Mouse (Mus musculus): ENCODE data around the gene Cdx4. TPM values are rescaled to one million over a fixed set of nuclear protein-coding genes. Genes with fewer than 3 reads are reported as not detected.

Gene Cdx4
- polyA plus RNA-seq, 1 experiment from 2014 or later: not detected

- WGBS: 73% methylated on average over 5 of the region's 5 CpGs
- ATAC-seq (ENCODE audit: low FRiP score, low read depth): no peak
- Histone ChIP-seq H3K4me3 (no peak overlapping the region), H3K4me1 (replicated peaks) (no peaks in the 10 kb centered on the region), H3K27me3 (peaks cover 34% of the 10 kb centered on the region), H3K9me3 (no peaks in the 10 kb centered on the region), H3K36me3 (no peaks in the 10 kb centered on the region), H3K27ac (replicated peaks) (no peak overlapping the region), H3K4me2 (no peak overlapping the region), H3K9ac (no peak overlapping the region)
These were observed 10.1 kb downstream of the Cdx4 start for GRCm38 (mm10) chrX:103331125-103331858.

GRCm38 (mm10) chrX:103341369-103342113, 20.3 kb downstream of the Cdx4 start:
- Histone ChIP-seq H3K4me3 (no peak overlapping the region), H3K9me3 (no peaks in the 10 kb centered on the region)
- WGBS: 51% methylated on average over 3 of the region's 3 CpGs

GRCm38 (mm10) chrX:103355784-103356183, 34.6 kb downstream of the Cdx4 start:
- 42% methylated on average over 5 of the region's 5 CpGs for WGBS
- H3K4me2 ChIP-seq: peak overlapping the region; percentile 53
- peak; percentile 49; the same call in 1 of the 2 replicates for ATAC-seq (ENCODE audit: low FRiP score, low read depth)
- H3K4me3 ChIP-seq: peak overlapping the region; percentile 58
- H3K36me3 ChIP-seq: no peaks in the 10 kb centered on the region
- peaks cover 46% of the 10 kb centered on the region for H3K27me3 ChIP-seq
- no peaks in the 10 kb centered on the region for H3K4me1 ChIP-seq (replicated peaks)
- H3K27ac ChIP-seq (replicated peaks): no peak overlapping the region; the same call in 1 of the 2 replicates
- no peak overlapping the region for H3K9ac ChIP-seq
- H3K9me3 ChIP-seq: no peaks in the 10 kb centered on the region

More at GRCm38 (mm10) chrX:103341369-103342113, 20.3 kb downstream of the Cdx4 start:
- Histone ChIP-seq H3K4me1 (replicated peaks) (no peaks in the 10 kb centered on the region), H3K27me3 (peaks cover 21% of the 10 kb centered on the region; the same call in 1 of the 2 replicates), H3K27ac (replicated peaks) (no peak overlapping the region), H3K4me2 (no peak overlapping the region), H3K36me3 (no peaks in the 10 kb centered on the region), H3K9ac (no peak overlapping the region)
- ATAC-seq (ENCODE audit: low FRiP score, low read depth): no peak

- Histone ChIP-seq H3K4me1 (replicated peaks) (no peaks in the 10 kb centered on the region), H3K36me3 (no peaks in the 10 kb centered on the region), H3K4me3 (peak within 1 kb of the TSS; percentile 58), H3K9ac (peak within 1 kb of the TSS; percentile 64), H3K27ac (replicated peaks) (peak within 1 kb of the TSS; percentile 81), H3K27me3 (peaks cover 43% of the 10 kb centered on the region), H3K4me2 (peak within 1 kb of the TSS; percentile 53), H3K9me3 (no peaks in the 10 kb centered on the region)
- ATAC-seq (ENCODE audit: low FRiP score, low read depth): peak; percentile 95
- WGBS: 21% methylated on average over 34 of the region's 34 CpGs
These were observed 35.1 kb downstream of the Cdx4 start, which contains the start of gene Chic1 for GRCm38 (mm10) chrX:103356287-103356686. Gene Chic1, plus strand, starts transcription at chrX:103356476.

GRCm38 (mm10) chrX:103356761-103357236, 35.6 kb downstream of the Cdx4 start:
- Histone ChIP-seq H3K4me1 (replicated peaks) (no peaks in the 10 kb centered on the region), H3K9me3 (no peaks in the 10 kb centered on the region), H3K27ac (replicated peaks) (peak overlapping the region; percentile 81), H3K9ac (peak overlapping the region; percentile 64), H3K4me2 (peak overlapping the region; percentile 53), H3K36me3 (no peaks in the 10 kb centered on the region), H3K27me3 (peaks cover 42% of the 10 kb centered on the region), H3K4me3 (peak overlapping the region; percentile 58)
- WGBS: 9% methylated on average over 24 of the region's 24 CpGs
- ATAC-seq (ENCODE audit: low FRiP score, low read depth): peak; percentile 82

- no peak overlapping the region for H3K9ac ChIP-seq
- H3K36me3 ChIP-seq: no peaks in the 10 kb centered on the region
- ATAC-seq (ENCODE audit: low FRiP score, low read depth): peak; percentile 63
- H3K4me3 ChIP-seq: no peak overlapping the region
- peaks cover 22% of the 10 kb centered on the region for H3K27me3 ChIP-seq
- H3K27ac ChIP-seq (replicated peaks): no peak overlapping the region
- H3K4me2 ChIP-seq: no peak overlapping the region
- H3K4me1 ChIP-seq (replicated peaks): no peaks in the 10 kb centered on the region; the same call in 1 of the 2 replicates
- WGBS: 37% methylated on average over 5 of the region's 5 CpGs
- H3K9me3 ChIP-seq: no peaks in the 10 kb centered on the region
These were observed 45.0 kb downstream of the Cdx4 start for GRCm38 (mm10) chrX:103366201-103366600.

GRCm38 (mm10) chrX:103368650-103369049, 47.5 kb downstream of the Cdx4 start:
- H3K4me2 ChIP-seq: no peak overlapping the region
- no peaks in the 10 kb centered on the region for H3K9me3 ChIP-seq
- H3K27ac ChIP-seq (replicated peaks): no peak overlapping the region
- H3K36me3 ChIP-seq: no peaks in the 10 kb centered on the region
- H3K9ac ChIP-seq: no peak overlapping the region
- no peak for ATAC-seq (ENCODE audit: low FRiP score, low read depth)
- WGBS: 46% methylated on average over 3 of the region's 3 CpGs
- no peak overlapping the region for H3K4me3 ChIP-seq
- peaks cover 22% of the 10 kb centered on the region for H3K27me3 ChIP-seq
- H3K4me1 ChIP-seq (replicated peaks): no peaks in the 10 kb centered on the region; the same call in 1 of the 2 replicates

DNA sequence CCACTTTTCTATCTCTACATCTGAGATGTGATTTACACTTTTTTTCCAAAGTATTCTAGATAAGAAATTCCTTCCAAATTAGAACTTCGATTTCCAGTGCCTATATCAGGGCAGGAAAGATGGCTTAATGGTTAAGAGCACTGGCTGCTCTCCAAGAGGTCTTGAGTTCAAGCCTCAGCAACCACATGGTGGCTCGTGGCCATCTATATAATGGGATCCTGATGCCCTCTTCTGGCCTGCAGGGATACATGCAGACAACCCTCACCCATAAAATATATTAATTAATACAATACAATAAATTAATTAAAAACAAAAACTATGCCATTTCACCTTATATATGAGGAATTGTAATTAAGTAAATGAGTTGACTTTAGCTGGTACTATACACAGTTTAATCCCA, 50.0 kb downstream of the Cdx4 start:
- Histone ChIP-seq H3K4me2 (no peak overlapping the region), H3K4me3 (no peak overlapping the region), H3K9me3 (no peaks in the 10 kb centered on the region), H3K27ac (replicated peaks) (no peak overlapping the region), H3K4me1 (replicated peaks) (no peaks in the 10 kb centered on the region; the same call in 1 of the 2 replicates), H3K9ac (no peak overlapping the region), H3K27me3 (peaks cover 21% of the 10 kb centered on the region), H3K36me3 (no peaks in the 10 kb centered on the region)
- 64% methylated on average over 2 of the region's 2 CpGs for WGBS
- no peak for ATAC-seq (ENCODE audit: low FRiP score, low read depth)

GRCm38 (mm10) chrX:103371627-103372026, 50.4 kb downstream of the Cdx4 start:
- peaks cover 20% of the 10 kb centered on the region; the same call in 1 of the 2 replicates for H3K27me3 ChIP-seq
- H3K9ac ChIP-seq: no peak overlapping the region
- no peak overlapping the region for H3K4me2 ChIP-seq
- no peaks in the 10 kb centered on the region for H3K36me3 ChIP-seq
- WGBS: 38% methylated on average over 2 of the region's 2 CpGs
- no peak overlapping the region for H3K27ac ChIP-seq (replicated peaks)
- H3K9me3 ChIP-seq: no peaks in the 10 kb centered on the region
- no peak overlapping the region for H3K4me3 ChIP-seq
- no peaks in the 10 kb centered on the region for H3K4me1 ChIP-seq (replicated peaks)
- no peak for ATAC-seq (ENCODE audit: low FRiP score, low read depth)

- Histone ChIP-seq H3K9ac (no peak overlapping the region), H3K27me3 (peaks cover 11% of the 10 kb centered on the region; the same call in 1 of the 2 replicates), H3K4me1 (replicated peaks) (no peaks in the 10 kb centered on the region), H3K9me3 (no peaks in the 10 kb centered on the region), H3K4me2 (no peak overlapping the region), H3K36me3 (no peaks in the 10 kb centered on the region), H3K27ac (replicated peaks) (no peak overlapping the region), H3K4me3 (no peak overlapping the region)
- WGBS: 60% methylated on average over 5 of the region's 5 CpGs
- ATAC-seq (ENCODE audit: low FRiP score, low read depth): no peak
These were observed 53.1 kb downstream of the Cdx4 start for GRCm38 (mm10) chrX:103374250-103374649.
